In the genomic region with DNA sequence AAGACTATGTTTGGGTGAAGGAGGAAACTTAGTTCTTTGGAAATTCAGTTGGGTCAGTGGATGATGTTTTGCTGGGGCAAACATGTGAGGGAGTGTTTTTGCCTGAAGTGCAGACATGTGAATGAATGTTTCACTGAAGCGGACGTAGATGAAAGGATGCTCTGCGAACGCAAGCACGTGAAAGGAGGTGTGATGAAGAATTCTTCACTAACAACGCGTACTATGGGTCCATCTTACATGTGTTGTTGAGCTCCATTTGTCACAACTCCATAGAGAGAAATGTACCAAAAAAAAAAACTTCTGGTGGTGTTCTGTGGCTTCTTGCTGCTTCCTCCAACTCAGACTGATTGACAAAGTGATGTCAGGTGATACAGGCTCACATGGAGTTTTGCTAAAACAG, we compare ENCODE assay signal across 24 mouse cellular contexts. TPM values are rescaled to one million over a fixed set of nuclear protein-coding genes. Genes with fewer than 3 reads are reported as not detected.
DNase-seq lines count a peak whose midpoint lies in the region; ATAC-seq and TF ChIP-seq lines count a peak whose summit lies in the region.
"Had no signal": no experiment of that assay in that cellular context is flagged by ENCODE, and none has a peak within 500 bp of the region (broad histone marks: within the 10 kb centered on the region; RNA-seq: fewer than 3 reads in every experiment).

No protein-coding gene starts in this region.

- peak in 1 of 2 experiments; percentile 29 for DNase-seq in spleen, adult 2 months (ENCODE audit: low read depth in 1 of 2, low spot score in 2 of 2)
- no peak for DNase-seq in spleen, postnatal 36 days (ENCODE audit: low spot score in 2 of 2)
- DNase-seq in CH12.LX (ENCODE audit: extremely low read depth), result no peak
- peak; percentile 32 for DNase-seq in induced T-regulatory cell, adult 2 months (ENCODE audit: low read depth)
- no peak for DNase-seq in kidney, postnatal 14 days
- DNase-seq: adrenal gland, adult 8-10 months; adrenal gland, postnatal 14 days; adrenal gland, postnatal 36 days; cerebellum, adult 18-20 months; cerebellum, adult 8-10 months; cerebellum, adult 9-11 months; cerebellum, postnatal 14 days; cerebellum, postnatal 36 days; embryo, embryonic 11 days had no signal

- no peaks in the 10 kb centered on the region for H3K9me3 ChIP-seq in CH12.LX (replicated peaks; ENCODE audit: low read length)
- no peaks in the 10 kb centered on the region for H3K9me3 ChIP-seq in midbrain, embryonic 13.5 days
- H3K9me3 ChIP-seq: embryonic facial prominence, embryonic 13.5 days; embryonic facial prominence, embryonic 15.5 days; forebrain, embryonic 10.5 days; forebrain, embryonic 12.5 days had no signal

- H3K4me3 ChIP-seq in spleen, adult 2 months (ENCODE audit: extremely low read depth, insufficient read depth, insufficient read length), result no peak overlapping the region
- no peak overlapping the region for H3K4me3 ChIP-seq in CH12.LX (replicated peaks in 1 of 3; ENCODE audit: low read depth in 2 of 3, low read length in 2 of 3, poor library complexity in 1 of 3)
- no peak overlapping the region for H3K4me3 ChIP-seq in midbrain, embryonic 13.5 days (replicated peaks)
- H3K4me3 ChIP-seq: embryonic facial prominence, embryonic 13.5 days; embryonic facial prominence, embryonic 15.5 days; erythroblast, embryonic 14.5 days; forebrain, embryonic 10.5 days; forebrain, embryonic 12.5 days had no signal

- no peak overlapping the region for H3K4me2 ChIP-seq in CH12.LX (ENCODE audit: insufficient read depth, low read depth, poor library complexity, severe bottlenecking)
- no peak overlapping the region for H3K4me2 ChIP-seq in midbrain, embryonic 13.5 days (replicated peaks)
- H3K4me2 ChIP-seq: embryonic facial prominence, embryonic 13.5 days; embryonic facial prominence, embryonic 15.5 days; forebrain, embryonic 12.5 days had no signal

- no peaks in the 10 kb centered on the region for H3K36me3 ChIP-seq in spleen, adult 2 months (ENCODE audit: control insufficient read depth, insufficient read depth, low read length)
- no peaks in the 10 kb centered on the region for H3K36me3 ChIP-seq in CH12.LX (replicated peaks in 1 of 2; ENCODE audit: control insufficient read depth in 1 of 2, insufficient read depth in 1 of 2, low read length in 1 of 2)
- H3K36me3 ChIP-seq in midbrain, embryonic 13.5 days, result no peaks in the 10 kb centered on the region
- H3K36me3 ChIP-seq: embryonic facial prominence, embryonic 13.5 days; embryonic facial prominence, embryonic 15.5 days; forebrain, embryonic 10.5 days; forebrain, embryonic 12.5 days had no signal

- TF ChIP-seq POLR2A in spleen, adult 2 months (IDR thresholded peaks at IDR 0.05; ENCODE audit: low read depth, low read length), result no peak
- no peak for TF ChIP-seq POLR2A in CH12.LX (IDR thresholded peaks at IDR 0.05; ENCODE audit: low read depth, low read length)

- H3K4me1 ChIP-seq in spleen, adult 2 months (ENCODE audit: control insufficient read depth, insufficient read depth, insufficient read length), result peaks cover 17% of the 10 kb centered on the region
- H3K4me1 ChIP-seq in CH12.LX (ENCODE audit: control insufficient read depth in 1 of 2, insufficient read depth in 2 of 2), result peaks cover 0 to 11% of the 10 kb centered on the region in 2 experiments; a peak in 1 of 4 replicates
- peaks cover 17% of the 10 kb centered on the region for H3K4me1 ChIP-seq in midbrain, embryonic 13.5 days (replicated peaks)
- H3K4me1 ChIP-seq: embryonic facial prominence, embryonic 13.5 days; embryonic facial prominence, embryonic 15.5 days had no signal

- ATAC-seq in midbrain, embryonic 13.5 days, result no peak
- no peak for ATAC-seq in inflammation-experienced regulatory T-cells, adult 6 months
- ATAC-seq: activated CD4-positive, CD25-positive, alpha-beta regulatory T cell, adult 4 months; forebrain, embryonic 14.5 days; forebrain, embryonic 16.5 days had no signal

- TF ChIP-seq CTCF in spleen, adult 2 months (IDR thresholded peaks at IDR 0.05; ENCODE audit: extremely low read depth, insufficient read depth, insufficient read length, insufficient replicate concordance), result no peak
- TF ChIP-seq CTCF in CH12.LX (conservative IDR thresholded peaks at IDR 0.05 in 1 of 2, IDR thresholded peaks at IDR 0.05 in 1 of 2; ENCODE audit: low read depth in 2 of 2, low read length in 2 of 2), result no peak

- TF ChIP-seq RAD21 in CH12.LX (IDR thresholded peaks at IDR 0.05; ENCODE audit: low read depth, low read length), result no peak

- WGBS in spleen, adult 2 months, result 82% methylated on average over 7 of the region's 7 CpGs
- 80% methylated on average over 7 of the region's 7 CpGs for WGBS in midbrain, embryonic 13.5 days

- no peak overlapping the region for H3K9ac ChIP-seq in CH12.LX (ENCODE audit: insufficient read depth, low read depth)
- H3K9ac ChIP-seq in midbrain, embryonic 13.5 days (replicated peaks), result no peak overlapping the region
- H3K9ac ChIP-seq: embryonic facial prominence, embryonic 13.5 days; embryonic facial prominence, embryonic 15.5 days; forebrain, embryonic 12.5 days had no signal

- H3K27me3 ChIP-seq in spleen, adult 2 months (ENCODE audit: control insufficient read depth, insufficient read depth, low read length), result no peaks in the 10 kb centered on the region
- peaks cover 20% of the 10 kb centered on the region for H3K27me3 ChIP-seq in CH12.LX (replicated peaks)
- 0 out of 2 replicates have a peak, but pooled peaks cover 2% of the 10 kb centered on the region for H3K27me3 ChIP-seq in midbrain, embryonic 13.5 days
- H3K27me3 ChIP-seq: embryonic facial prominence, embryonic 13.5 days; embryonic facial prominence, embryonic 15.5 days; forebrain, embryonic 12.5 days had no signal

- no peaks in the 10 kb centered on the region for H3K79me2 ChIP-seq in CH12.LX (replicated peaks; ENCODE audit: control insufficient read depth, extremely low read depth, insufficient read depth, poor library complexity, severe bottlenecking)

- in situ Hi-C loops in CH12.LX (cut with MboI; ENCODE audit: low pct_ligation_motif_present, low pct_unique_long_range_greater_than_20kb, low sequenced_read_pairs), result no loop called here

- TF ChIP-seq EP300 in CH12.LX (IDR thresholded peaks at IDR 0.05; ENCODE audit: low read length), result no peak

- H3K27ac ChIP-seq in spleen, adult 2 months (ENCODE audit: insufficient read depth, low read length), result 0 out of 2 replicates have a peak overlapping the region, but pooled peaks have one; percentile 17
- H3K27ac ChIP-seq in CH12.LX (ENCODE audit: insufficient read depth, low read depth), result no peak overlapping the region
- H3K27ac ChIP-seq in midbrain, embryonic 13.5 days, result no peak overlapping the region
- H3K27ac ChIP-seq: embryonic facial prominence, embryonic 13.5 days; embryonic facial prominence, embryonic 15.5 days; forebrain, embryonic 10.5 days; forebrain, embryonic 12.5 days had no signal

- dilution Hi-C loops in CH12.LX (cut with MboI; ENCODE audit: extremely low pct_ligation_motif_present, extremely low pct_unique_long_range_greater_than_20kb, low sequenced_read_pairs), result no loop called here

TF ChIP-seq in CH12.LX, 34 proteins besides CTCF, POLR2A, EP300 and RAD21:
- TF ChIP-seq BHLHE40 (IDR thresholded peaks at IDR 0.05; ENCODE audit: low read depth, low read length) (0 out of 2 replicates have a peak, but pooled peaks have one; percentile 14), NRF1 (IDR thresholded peaks at IDR 0.05; ENCODE audit: low read depth, low read length) (no peak)
TF ChIP-seq in CH12.LX: peak in this region for 1.

RNA-seq across cellular contexts. Expression of a gene that starts 15.0 kb away (rescaled TPM):
- polyA plus RNA-seq in spleen, adult 2 months (2012; rRNA removed), result 2.1 and 2.4 TPM in 2 replicates
- total RNA-seq in CH12.LX (2012; rRNA removed) (12.3 and 12.6 TPM in 2 replicates), CH12.LX (2014; rRNA removed) (20.3 and 23.3 TPM in 2 replicates)
- polyA plus RNA-seq in CH12.LX (2012; ENCODE audit: insufficient read length, low read depth), result 15.5 and 15.6 TPM in 2 replicates
- 34.2 and 35.4 TPM in 2 replicates for polyA plus RNA-seq in midbrain, embryonic 13.5 days (2015; fragmentation: Nextera tagmentation; extraction: Ambion mirVana)
- 10 to 100 TPM; 13.2 to 26.8 (median 14.3) TPM for polyA plus RNA-seq in inflammation-experienced regulatory T-cells, adult 6 months (2017; shearing (Covaris generic))
